Mouse (Mus musculus): ENCODE measurements around the gene Sept9.

The Sept9 gene

DNA sequence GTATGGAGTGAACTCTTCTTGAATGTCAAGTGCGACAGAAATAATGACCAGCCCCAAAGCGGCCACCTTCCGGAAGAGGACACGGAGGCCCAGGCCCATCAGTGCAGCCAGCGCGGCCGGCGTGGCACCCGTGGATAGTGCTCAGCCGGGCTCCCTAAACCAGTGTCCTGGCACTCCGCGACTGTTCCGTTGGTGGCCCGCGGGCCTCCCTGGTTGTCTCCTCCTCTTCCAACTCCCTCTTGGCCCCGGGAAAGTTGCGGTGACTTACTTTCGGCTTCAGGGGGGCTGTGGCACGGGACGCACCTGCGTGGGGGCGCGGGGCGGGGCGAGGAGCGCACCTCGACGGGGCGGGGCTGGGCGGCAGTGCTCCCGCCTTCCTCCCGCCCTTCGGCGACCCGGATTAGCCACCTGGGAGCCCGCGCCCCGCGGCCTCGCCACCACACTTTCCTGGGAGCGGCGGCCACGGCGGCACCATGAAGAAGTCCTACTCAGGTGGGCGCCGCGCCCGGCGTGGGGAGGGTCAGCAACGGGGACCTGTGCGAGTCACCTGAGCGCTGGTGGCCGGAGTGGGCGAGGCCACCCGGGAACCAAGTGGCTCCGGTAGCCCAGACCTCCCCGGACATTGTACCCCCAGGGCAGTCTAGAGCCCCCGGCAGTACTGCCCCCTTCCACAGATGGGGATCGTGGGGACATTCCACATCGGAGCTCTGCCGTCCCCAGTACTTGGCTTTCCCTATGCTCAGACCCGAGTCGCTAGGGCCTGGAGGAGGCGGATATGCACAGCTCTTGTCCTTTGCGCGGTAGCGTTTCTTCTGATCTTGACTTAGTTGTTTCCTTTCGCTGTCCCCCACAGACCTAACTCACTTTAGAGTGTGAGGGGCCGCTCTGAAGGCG, at the start of gene Sept9:
TSS of gene Sept9 (plus strand) at position 380 of the 894 bp plus-strand sequence.
- DNase-seq: no peak

DNA sequence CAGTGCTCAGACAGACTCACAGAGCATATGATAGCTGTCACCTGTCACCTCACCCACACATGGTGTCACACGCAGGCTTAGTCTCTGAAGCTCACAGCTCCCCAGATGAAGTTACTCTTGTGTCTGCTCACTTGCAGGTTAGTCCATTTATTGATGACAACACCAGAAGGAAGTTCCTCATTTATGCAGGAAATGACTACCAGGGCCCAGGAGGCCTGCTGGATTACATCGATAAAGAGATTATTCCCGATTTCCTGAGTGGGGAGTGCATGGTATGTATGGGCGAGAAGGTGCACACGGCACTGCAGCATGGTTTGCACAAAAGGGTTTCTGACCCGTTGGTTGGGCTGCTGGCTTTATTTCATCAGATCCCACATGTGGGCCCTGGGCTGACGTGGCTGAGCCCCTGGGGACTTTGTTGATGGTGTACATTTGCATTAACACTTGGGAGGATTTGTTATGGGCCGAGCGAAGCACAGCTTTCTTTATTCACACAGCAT, 48.9 kb upstream of the Sept9 start:
- no peak for DNase-seq

- no peak for DNase-seq
These were observed 48.0 kb upstream of the Sept9 start for GRCm38 (mm10) chr11:117151461-117151860.

GRCm38 (mm10) chr11:117152541-117152940, 46.9 kb upstream of the Sept9 start:
- DNase-seq: no peak

- no peak for DNase-seq
These were observed 45.9 kb upstream of the Sept9 start for GRCm38 (mm10) chr11:117153553-117153952.

- DNase-seq: no peak
These were observed 45.2 kb upstream of the Sept9 start for GRCm38 (mm10) chr11:117154088-117154815.

DNA sequence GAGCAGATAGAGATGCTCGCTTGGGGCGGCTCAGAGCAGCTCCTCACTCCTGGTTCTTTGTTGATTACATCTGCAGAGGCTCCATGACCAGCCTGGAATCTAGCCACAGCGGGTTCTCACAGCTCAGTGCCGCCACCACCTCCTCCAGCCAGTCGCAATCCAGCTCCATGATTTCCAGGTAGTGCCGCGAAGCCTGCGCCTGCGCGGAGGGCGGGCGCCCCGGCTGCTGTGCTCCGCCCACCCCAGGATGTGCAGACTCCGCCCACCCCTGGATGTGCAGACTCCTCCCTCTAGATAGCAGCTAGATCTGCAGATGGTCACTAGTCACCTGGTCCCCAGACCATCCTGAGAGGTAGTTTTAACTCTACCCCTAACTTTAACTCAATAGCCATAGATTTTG, 42.7 kb upstream of the Sept9 start:
- no peak for DNase-seq

DNA sequence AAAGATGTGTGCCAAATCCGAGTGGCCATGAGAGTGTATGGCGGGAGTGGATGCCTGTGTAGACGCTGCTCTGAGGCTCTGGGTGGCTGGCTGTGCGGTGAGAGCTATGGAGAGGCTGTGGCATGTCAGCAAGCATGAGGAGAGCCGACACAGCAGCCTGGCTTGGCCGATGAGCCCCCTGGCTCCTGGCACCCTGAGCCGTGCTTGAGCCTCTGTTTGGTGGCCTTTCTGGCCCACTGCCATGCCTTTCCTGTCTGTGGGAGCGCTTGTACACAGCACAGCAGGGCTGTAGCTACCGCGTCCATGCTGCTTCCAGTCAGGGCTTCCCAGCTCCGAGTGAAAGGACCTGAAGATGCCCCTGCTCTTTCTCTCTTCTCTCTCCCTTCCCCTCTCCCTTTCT, 41.1 kb upstream of the Sept9 start:
- peak in 1 of 2 experiments; percentile 50 for DNase-seq

DNA sequence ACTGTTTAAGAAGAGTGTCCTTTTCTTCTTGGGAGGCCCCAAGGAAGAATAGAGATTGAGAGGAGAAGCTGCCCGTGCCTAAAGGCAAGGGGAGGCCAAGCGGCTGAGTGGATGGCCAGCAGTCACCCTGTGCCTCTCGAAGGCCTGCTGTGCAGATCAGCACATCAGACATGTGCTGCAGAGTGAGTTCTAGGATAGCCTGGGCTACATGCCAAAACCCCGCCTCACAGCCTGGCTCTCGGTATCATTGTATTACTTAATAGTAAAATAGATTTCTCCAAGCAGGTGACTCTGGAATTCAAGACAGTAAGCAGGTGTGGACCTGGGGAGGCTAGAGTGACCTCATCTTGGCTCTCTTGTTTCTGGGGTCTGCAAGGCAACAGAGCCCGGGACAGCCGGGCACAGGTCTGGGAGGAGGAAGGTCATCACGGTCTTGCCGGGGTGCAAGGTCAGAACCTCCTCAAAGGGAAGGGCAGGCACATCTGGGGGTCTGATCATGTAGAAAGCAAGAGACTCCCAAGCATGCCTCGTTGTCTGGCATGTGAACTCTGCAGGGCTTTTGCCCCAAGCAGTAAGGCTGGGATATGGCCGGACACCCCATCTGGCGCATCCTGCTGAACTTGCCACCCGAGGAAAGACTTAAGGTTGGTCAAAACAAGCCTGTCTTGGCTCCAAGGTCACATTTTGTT, 40.1 kb upstream of the Sept9 start:
- DNase-seq: peak; percentile 71 to 72

- no peak for DNase-seq
These were observed 39.5 kb upstream of the Sept9 start for GRCm38 (mm10) chr11:117159946-117160307.

DNA sequence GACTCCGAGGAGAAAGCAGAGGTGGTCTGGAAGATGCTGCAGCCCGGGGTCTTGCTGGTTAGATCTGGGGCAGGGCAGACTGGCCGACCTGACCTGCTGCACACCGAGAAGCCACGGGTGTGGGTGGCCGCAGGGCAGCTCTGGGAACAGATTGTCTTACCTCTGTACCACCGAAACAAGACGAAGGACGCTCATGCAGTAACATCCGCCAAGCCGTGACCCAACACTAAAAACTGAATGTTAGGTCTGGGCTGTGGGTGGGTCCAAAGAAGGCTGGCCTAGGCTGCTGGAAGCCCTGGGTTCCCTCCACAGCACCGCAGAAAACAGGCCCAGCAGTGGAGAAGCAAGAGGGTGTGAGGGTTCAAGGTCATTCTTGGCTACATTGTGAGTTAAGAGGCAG, 38.7 kb upstream of the Sept9 start:
- no peak for DNase-seq

DNA sequence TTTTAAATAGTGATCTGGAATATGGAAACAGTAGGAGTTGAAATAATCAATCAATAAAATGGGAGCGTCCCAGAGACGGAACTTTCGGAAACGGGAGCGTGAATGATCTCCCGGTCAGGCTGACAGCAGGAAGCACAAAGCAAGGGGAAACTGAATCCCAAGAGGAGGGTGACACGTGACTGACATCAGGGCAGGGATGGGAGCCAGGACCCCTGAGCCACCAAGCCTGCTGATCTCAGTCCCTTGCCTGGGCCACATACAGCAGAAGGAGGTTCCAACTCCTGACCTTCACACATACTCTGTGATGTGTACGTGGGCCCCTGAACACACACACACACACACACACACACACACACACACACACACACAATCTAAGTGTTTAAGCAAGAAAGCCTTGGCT, 37.9 kb upstream of the Sept9 start:
- DNase-seq: no peak

GRCm38 (mm10) chr11:117163098-117163497, 36.4 kb upstream of the Sept9 start:
- DNase-seq: peak in 1 of 2 experiments; percentile 50

- no peak for DNase-seq
These were observed 35.7 kb upstream of the Sept9 start for GRCm38 (mm10) chr11:117163771-117164170.

- peak in 1 of 2 experiments; percentile 57 for DNase-seq
These were observed 31.0 kb upstream of the Sept9 start for GRCm38 (mm10) chr11:117168278-117169087.

DNA sequence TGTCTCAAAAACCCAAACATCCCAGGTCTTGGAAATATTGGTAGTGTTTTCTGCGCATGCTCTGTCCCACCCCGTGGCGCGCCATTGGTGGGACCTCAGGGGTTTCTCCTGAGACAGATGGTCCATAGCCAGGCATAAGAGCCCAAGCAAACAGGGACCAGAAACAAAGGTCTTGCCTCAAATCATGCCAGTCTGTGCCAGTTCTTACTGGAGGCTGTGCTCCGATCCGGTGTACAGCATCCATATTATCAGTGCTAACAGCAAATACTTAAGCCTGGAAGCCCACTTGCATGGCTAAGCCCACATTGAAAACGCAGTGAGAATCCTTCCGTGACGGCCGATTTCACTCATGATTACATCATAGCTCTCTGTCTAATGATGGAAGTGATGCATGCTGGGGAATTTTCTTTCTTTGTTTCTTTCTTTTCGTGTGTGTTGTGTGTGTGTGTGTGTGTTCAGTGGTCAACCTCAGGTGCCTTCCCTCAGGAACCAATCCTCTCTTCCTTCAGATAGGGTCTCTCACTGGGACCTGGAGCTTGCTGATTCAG, 30.3 kb upstream of the Sept9 start:
- peak in 1 of 2 experiments; percentile 56 for DNase-seq

DNA sequence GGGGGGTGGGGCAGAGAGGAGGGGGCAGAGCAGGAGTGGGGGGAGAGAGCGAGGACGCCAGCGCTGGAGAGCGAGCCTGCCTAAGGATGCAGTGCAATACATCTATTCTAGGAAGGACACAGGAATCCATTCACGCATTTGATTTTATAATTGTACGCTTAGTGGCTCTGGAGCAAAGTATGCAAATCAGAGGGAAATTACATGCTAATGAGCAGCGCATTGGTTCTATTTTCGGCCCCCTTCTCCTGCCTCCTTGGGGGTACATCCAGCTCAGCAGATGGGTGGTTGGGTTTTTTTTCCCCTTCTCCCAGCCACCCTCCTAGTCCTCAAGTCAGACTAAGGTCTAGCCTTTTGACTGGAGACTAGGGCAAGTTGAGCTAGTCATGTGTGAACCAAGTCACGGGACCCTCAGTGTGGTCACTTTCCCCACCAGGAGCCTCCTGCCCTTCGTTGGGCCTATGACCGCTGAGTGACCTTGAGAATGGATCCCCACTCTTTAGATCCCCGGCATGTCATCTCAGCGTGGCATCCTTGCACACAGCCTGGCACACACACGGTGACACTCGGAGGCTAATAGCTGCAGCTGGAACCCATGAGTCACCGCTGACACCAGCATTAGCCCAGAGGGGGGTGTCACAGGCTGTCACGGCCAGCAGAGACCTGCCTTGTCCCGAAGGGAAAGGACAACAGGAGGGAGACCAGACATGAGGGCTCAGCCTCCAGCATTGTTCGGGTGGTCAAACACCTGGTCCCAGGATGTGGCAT, 29.5 kb upstream of the Sept9 start:
- DNase-seq: no peak

- DNase-seq: no peak
These were observed 25.2 kb upstream of the Sept9 start for GRCm38 (mm10) chr11:117174098-117174892.

GRCm38 (mm10) chr11:117174924-117175323, 24.5 kb upstream of the Sept9 start:
- no peak for DNase-seq

DNA sequence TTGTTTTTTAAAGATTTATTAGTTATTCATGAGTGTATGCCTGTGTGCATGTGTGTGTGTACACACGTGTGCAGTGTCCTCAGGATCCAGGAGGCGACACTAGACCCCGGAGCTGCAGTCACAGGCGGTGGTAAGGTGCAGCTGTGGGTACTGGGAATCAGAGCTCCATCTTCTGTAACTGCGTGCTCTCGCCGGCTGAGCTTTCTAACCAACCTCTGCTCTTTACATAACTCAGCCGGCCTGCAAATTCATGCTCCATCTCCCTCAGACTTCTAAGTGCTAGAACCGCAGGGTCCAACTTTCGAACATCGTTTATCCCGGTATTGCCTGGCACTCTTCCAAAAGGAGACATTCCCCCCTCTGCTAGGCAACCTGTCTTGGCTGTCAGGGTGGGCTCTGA, 24.0 kb upstream of the Sept9 start:
- no peak for DNase-seq
